Mouse (Mus musculus): ENCODE measurements at regions not wholly inside any gene's neighbourhood (a gene's known extent, or its start where the extent isn't known, plus 50 kb on each side); places are given as distances from the start of the nearest gene placed in this dataset.

GRCm38 (mm10) chr2:170294657-170295056, 133.0 kb downstream of the Bcas1 start:
- DNase-seq, result no peak

DNA sequence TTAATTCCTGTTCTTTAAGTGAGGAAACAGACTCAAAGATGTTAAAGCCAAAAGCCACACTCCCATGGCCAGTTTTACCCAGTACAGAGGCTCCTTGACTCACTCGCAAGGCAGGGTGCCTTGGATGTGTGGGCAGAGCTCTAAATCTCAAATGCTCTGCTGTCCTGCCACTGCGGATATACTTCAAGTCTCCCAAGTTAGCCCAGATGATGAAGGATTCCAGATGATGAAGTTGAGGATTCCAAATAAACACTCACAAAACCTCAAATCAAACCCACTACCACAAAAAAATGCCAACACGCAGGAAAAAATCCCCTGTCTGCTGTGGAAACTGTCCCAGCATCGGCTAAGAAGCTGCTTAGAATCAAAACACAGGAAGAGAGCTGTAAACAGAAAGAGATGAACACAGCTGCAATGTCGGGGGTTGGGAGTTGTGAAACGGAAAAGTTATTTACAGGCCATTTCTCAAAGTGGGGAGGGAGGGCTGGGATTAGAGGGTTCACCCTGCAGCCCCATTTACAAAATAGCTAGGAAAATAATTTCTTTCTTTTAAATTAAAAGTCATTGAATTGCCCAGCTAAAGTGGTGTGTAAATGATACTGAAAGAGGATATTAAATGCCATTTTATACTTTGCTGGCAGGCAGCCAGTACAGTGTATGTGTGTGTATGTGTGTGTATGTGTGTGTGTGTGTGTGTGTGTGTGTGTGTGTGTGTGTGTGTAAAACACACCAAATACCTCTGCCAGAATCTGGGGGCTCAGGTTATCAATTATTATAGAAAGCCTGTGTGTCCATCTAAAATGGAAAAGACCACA, 135.6 kb downstream of the Bcas1 start:
- no peak for DNase-seq

- DNase-seq, result no peak
These were observed 138.2 kb downstream of the Bcas1 start for GRCm38 (mm10) chr2:170289378-170289960.

DNA sequence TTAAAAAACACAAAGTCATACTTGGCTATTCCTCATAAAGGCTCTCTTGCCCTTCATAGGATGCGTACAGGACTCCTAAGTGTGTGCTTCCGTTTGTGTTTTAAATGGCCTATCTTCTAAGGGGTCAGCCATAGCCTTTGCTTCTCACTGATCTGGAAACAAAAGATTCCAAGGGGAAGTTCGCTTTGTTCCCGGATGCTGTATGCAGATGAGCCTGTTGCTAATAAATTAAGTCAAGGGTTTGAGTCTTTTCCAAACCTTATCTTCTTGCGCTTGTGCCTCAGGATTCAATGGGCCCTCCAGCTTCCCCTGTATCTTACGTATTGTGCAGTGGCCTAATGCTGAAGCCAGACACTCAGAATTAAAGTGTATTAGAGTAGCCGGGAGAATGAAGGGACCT, 138.9 kb downstream of the Bcas1 start:
- DNase-seq, result no peak

GRCm38 (mm10) chr2:170288196-170288595, 139.4 kb downstream of the Bcas1 start:
- no peak for DNase-seq

GRCm38 (mm10) chr2:170287301-170287885, 139.5 kb upstream of the Zfp217 start:
- DNase-seq, result peak; percentile 36

- DNase-seq, result no peak
These were observed 138.9 kb upstream of the Zfp217 start for GRCm38 (mm10) chr2:170286773-170287172.

- DNase-seq, result no peak
These were observed 134.6 kb upstream of the Zfp217 start for GRCm38 (mm10) chr2:170282463-170282862.

DNA sequence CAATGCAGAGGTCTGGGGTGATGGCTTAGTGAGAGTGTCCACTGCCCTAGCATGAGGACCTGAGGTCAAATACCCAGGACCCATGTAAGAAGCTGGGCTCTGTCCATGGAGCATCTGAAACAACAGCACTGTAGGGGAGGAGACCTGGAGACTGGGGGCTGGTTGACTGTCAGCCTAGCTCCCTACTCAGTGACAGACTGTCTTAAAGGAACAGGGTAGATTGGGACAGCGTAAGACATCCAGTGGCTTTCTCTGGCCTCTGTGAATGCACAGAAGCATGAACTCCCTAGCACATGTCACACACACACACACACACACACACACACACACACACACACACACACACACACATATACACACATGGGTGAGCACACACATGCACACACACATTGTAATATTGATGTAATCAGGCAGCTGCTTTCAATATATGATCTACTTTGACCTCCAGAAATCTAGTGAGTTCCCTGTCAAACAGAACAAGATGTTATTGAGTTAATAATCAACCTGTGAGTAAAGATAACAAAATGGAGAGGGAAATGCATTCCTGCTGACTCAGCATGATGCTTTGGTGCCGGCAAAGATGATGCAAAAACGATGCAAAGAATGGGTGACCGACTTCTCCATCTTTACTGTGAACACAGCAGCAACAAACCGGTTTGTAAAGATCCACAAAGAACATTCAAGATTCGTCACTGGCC, 133.6 kb upstream of the Zfp217 start:
- DNase-seq, result no peak

DNA sequence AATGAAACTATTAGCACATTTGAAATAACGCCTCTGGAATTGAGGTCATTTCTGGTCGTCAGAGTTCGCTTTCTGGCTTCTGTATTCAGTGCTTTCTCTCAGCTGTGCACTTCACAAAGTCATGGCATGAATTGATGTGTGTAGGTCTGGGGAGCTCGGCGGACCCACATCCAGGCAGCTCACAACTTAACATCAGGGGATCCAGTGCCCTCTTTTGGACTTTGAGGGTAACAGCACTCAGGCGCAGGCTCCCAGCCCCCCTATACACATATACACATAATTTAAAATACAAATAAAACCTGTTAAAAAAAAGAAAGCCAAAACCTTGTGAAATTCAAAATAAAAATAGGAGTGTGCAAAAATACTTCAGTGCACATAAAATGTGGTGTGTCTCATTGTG, 132.8 kb upstream of the Zfp217 start:
- no peak for DNase-seq

DNA sequence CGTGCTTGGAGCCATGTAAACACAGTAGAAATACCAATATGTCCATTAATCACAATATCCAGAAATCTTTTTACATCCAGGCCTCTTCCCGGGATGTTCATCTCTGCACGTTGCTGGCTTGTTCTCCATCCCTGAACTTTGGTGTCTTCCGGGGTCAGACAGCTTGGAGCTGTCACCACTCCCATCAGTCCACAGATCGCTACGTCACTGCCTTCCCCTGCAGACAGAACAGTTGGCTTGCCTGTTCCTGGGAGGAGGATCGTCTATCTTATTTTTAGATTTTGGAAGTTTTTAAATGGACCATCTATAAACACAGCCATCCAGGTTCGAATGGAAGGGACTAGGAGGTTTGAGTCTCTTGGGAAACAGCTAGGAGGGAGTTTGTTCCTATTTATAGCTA, 130.0 kb upstream of the Zfp217 start:
- no peak for DNase-seq

- no peak for DNase-seq
These were observed 129.4 kb upstream of the Zfp217 start for GRCm38 (mm10) chr2:170277182-170277767.

- no peak for DNase-seq
These were observed 127.8 kb upstream of the Zfp217 start for GRCm38 (mm10) chr2:170275687-170276086.

GRCm38 (mm10) chr2:170269926-170270577, 122.1 kb upstream of the Zfp217 start:
- DNase-seq, result no peak

DNA sequence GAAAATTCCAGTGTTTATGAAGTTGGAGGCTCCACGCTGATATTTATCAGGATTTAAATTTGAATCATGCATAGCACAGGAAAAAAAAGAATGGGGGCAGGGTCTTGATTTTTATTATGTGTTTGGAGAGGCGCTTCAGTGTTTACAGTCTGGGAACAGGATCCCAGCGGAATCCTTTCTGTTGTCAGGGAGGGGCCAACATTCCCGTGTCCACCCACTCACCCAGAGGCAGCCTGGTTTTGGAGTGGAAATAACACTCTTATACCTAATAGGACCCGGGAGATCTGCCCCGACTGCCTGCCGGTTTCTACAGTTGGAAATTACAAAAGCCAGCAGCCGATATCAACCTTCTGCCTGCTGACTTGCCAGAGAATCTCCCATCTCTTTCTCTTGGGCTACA, 120.2 kb upstream of the Zfp217 start:
- no peak for DNase-seq

GRCm38 (mm10) chr2:170267152-170267551, 119.2 kb upstream of the Zfp217 start:
- no peak for DNase-seq

- DNase-seq, result peak; percentile 36
These were observed 118.7 kb upstream of the Zfp217 start for GRCm38 (mm10) chr2:170266407-170267101.

DNA sequence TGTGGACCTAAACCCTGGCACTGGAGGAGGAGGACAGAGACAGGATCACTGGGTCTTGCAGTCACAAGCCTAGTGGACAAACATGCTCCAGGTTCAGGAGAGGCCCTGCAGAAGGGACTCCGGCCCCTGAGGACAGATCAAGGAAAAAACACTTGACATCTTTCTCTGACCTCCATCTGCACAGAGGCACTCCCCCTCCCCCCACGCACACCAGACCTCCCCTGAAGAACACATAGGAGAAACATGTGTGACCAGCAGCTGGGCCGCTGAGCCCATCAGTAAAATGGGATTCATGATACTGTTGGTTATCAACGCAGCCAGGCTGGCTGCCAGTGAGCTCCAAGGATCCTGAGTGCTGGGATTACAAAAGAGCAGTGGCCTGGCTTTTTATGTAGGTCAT, 115.7 kb upstream of the Zfp217 start:
- no peak for DNase-seq

GRCm38 (mm10) chr2:170261191-170261590, 113.3 kb upstream of the Zfp217 start:
- no peak for DNase-seq

DNA sequence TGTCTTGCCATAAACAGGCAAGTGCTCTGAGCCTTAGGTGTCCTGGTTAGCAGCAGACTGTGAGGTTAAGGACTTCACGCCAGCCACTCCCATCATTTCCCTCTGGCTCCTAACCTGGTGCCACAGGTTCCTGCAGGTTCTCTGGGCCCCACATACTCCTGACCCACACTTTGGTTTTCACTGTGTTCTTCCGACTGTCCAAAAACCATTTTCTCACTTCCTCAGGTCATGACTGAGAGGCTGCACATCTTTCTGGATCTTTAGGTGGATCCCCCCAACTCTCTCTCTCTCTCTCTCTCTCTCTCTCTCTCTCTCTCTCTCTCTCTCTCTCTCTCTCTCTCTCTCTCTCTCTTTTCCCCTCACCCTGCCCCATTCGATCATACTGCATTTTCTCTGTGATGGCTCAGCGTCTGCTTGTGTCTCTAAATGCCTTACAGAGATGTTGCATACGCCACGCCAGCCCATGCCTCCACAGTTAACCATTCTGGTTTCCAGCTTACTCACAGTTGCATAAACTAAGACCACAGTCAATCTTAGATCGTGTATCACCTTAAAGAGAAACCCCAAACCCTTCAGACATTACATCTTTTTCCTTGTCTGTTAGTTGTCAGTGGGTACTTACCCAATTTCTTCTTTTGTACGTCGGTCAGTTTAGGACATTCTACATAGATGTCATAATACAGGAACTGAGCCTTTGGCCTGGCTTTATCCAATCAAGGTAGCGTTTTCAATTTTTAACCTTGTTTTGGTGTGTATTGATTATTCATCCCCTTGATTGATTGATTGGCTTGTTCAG, 112.0 kb upstream of the Zfp217 start:
- no peak for DNase-seq

DNA sequence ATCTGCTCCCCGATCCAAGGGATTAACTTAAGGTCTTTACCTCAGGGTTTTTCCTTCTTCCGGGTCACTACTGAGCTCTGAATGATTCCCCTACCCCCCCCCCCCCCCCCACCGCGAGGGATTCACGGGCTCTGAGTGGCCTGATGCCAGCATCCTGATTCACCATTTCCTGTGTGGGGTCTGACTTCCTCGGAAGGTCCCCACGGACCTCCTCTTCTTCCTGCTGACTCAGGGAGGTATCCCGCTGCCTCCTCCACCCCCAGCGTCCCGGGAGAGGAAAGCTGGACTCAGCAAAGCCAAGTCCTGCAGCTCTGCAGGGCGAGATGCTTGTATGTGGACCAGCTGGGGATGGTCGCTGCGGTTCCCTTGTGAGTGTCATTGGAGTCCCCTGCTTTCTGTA, 110.5 kb upstream of the Zfp217 start:
- DNase-seq, result no peak
